Mouse (Mus musculus) mesoderm, embryonic 11.5 days (tissue): ENCODE measurements around the gene Ttc21b.
A peak's percentile ranks its signal among the peaks of the same experiment; 100 is the strongest.

Source experiments
- DNase-seq: peaks from one replicate; pipeline ENCODE4 v3.0.0-alpha.2; 2012; ENCODE audit warnings: low read depth, low spot score

Gene Ttc21b

DNA sequence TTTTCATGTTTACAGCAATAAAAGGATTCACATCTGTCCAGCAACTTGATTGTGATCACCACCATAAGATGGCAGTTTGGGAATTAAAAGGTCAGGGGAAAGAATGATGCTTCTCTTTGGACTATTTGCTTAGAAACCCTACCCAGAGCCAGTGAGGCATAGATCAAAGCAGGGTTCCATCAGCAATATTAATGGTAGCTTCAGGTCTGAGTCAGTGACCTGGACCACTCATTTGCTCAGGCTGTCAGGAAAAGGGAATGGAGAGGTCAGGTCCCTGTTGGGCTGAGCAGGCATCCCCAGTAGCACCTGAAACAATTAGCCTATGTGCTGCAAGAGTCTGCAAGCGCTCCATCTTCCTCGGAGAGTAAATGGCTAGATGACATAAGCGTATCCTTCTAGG lies 84.8 kb downstream of the Ttc21b start:
- DNase-seq = peak; percentile 48

DNA sequence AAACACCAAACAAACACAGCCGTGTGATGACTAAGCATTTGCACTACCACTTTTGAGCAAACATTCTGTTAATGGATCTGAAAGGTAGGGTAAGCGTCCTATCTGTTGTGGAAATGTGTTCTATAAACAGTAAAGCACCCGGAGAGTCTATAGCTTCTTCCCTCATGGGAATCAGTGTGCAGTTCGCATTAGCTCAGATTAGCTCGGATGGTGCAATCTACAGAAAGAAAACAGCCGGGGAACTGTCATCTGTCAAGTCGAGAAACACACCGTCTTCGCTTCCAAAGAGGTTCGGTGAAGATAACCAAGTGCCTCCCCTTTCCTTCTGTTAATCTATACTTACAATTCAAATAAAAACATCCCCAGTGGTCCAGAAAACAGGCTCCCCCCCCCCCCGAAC lies 85.7 kb downstream of the Ttc21b start:
- DNase-seq = no peak

DNA sequence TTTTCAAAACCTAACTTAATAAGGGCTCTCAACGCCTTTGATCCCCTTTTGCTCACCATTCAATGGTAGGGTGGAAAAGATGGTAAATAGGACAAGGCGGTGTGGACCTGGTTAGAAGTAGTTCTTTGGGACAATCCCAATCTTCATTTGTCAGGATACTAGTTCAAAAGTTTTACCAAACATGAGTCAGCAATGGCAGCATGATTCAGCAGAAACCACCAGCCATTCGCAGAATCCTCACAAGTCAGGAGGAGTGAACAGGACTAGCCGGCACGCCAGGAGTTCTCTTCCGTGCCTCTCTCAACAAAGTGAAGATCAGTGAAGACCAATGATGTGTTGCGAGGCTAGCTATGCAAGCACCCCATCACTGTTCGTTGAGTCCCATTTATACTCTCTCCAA lies 91.4 kb downstream of the Ttc21b start:
- DNase-seq = no peak

DNA sequence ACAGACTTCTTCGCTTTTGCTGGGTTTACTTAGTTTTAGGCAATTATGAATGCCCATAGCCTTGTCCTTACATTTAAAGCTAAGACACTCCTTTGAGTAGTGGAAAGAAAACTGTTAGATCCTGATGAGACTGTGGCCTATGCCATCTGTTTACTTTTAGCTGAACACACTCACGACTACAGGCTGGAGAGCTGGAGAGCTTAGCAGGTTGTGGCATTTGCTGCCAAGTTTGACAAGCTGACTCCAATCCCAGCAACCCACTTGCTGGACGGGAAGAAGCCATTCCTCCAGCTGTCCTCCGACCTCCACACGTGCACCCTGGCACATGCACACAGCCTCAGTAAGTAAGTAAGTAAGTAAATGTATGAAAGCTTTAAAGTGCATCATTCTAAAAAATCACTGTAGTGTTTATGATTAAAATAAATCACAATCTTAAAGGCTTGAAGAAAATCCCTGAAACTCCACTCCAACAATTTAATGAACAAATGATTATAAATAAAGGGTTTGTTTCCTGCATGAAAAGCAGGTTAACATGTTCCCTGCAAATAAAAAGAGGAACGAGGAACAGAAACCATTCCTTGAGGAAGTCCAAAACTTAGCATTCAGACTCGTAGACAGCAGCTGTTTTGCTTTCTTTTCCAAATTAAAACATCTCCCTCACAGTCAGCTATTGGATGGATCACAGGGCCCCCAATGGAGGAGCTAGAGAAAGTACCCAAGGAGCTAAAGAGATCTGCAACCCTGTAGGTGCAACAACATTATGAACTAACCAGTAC lies 98.1 kb downstream of the Ttc21b start:
- DNase-seq = no peak

GRCm38 (mm10) chr2:66151436-66151835 lies 105.0 kb downstream of the Ttc21b start:
- DNase-seq = no peak

GRCm38 (mm10) chr2:66150531-66150930 lies 105.9 kb downstream of the Ttc21b start:
- DNase-seq = no peak

- DNase-seq = no peak
Measured at GRCm38 (mm10) chr2:66148654-66149230, 107.7 kb downstream of the Ttc21b start.

DNA sequence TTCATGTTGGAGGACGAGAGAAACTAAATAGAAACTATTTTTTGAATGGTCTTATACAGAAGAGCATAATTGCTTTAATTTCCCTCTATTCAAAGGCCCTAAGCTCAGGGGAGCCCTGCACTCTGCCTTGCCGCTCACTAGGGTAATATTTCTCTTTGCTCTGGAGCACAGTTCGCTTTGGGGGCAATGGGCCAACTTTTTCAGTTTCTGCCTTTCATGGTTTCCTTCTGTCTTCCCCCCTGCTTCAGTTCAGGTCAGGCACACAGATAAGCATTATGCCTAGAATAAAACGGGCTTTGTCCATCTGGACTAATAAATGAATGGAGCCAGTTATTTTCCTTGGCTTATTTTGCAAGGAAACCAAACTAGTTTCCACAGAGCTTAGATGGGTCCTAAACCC lies 109.9 kb downstream of the Ttc21b start:
- DNase-seq = no peak

GRCm38 (mm10) chr2:66144770-66145169 lies 111.6 kb downstream of the Ttc21b start:
- peak; percentile 61 for DNase-seq

DNA sequence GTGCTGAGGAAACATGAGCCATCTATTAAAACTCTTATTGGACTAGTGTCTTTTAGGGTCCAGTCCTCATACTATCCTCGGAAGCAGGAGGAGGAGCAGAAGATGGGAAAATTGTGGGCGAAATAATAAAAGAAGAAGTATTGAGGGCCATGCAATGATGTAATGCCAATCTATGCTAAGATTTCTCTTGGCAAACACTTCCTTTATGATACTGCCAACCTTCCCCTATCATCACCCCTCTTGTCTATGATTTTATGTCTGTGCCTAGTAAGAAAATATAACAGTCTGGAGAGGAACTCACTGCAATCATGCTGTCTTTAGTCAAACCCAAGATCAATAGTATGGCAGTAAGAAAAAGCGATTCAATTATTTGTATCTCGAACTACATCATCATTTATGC lies 113.1 kb downstream of the Ttc21b start:
- no peak for DNase-seq

- no peak for DNase-seq
Measured at GRCm38 (mm10) chr2:66142711-66143110, 113.7 kb downstream of the Ttc21b start.

- DNase-seq = no peak
Measured at GRCm38 (mm10) chr2:66142268-66142667, 114.1 kb downstream of the Ttc21b start.

- DNase-seq = peak; percentile 42
Measured at GRCm38 (mm10) chr2:66140246-66140645, 116.2 kb downstream of the Ttc21b start.
